Mouse (Mus musculus) midbrain, embryonic 10.5 days (tissue): ENCODE data around the gene Map2k2. TPM values are rescaled to one million over a fixed set of nuclear protein-coding genes. Genes with fewer than 3 reads are reported as not detected.

Experiments used
- microRNA-seq: library from miRNA; unstranded; fragments of <30 nt; microRNA quantifications from one replicate; pipeline ENCODE4, GENCODE M21; 2017
- polyA plus RNA-seq: library from polyadenylated mRNA; unstranded; fragments of >200 nt; fragmentation: Nextera tagmentation; extraction: Ambion mirVana; gene quantifications from 2 replicates; pipeline ENCODE4 v1.2.1, GENCODE M21; 2016

The Map2k2 gene
- polyA plus RNA-seq, 1 experiment from 2014 or later, result 215 TPM

Small RNA genes lying within 50 kb of the gene (microRNA-seq; reads per million reads assigned to microRNA genes)
- gene Mir5615-1 (not detected), gene Mir5615-2 (not detected)

Other genes starting within 250 kb of the Map2k2 start
- gene Tmprss9, start 234.1 kb upstream of the Map2k2 start, polyA plus RNA-seq, result 0.02 and 0.09 TPM in 2 replicates
- gene Timm13, start 204.9 kb upstream of the Map2k2 start, polyA plus RNA-seq, result 335 and 382 TPM in 2 replicates
- gene Lmnb2, start 187.7 kb upstream of the Map2k2 start, polyA plus RNA-seq, result 77.9 and 84.7 TPM in 2 replicates
- gene Gadd45b, start 175.8 kb upstream of the Map2k2 start, polyA plus RNA-seq, result 6.1 and 9.2 TPM in 2 replicates
- 6.0 and 8.4 TPM in 2 replicates for gene Gng7, start 91.0 kb upstream of the Map2k2 start, polyA plus RNA-seq
- gene Diras1, start 80.3 kb upstream of the Map2k2 start, polyA plus RNA-seq, result 3.0 and 6.4 TPM in 2 replicates
- 17.4 and 26.6 TPM in 2 replicates for gene Slc39a3, start 68.5 kb upstream of the Map2k2 start, polyA plus RNA-seq
- gene Sgta, start 45.7 kb upstream of the Map2k2 start, polyA plus RNA-seq, result 289 and 314 TPM in 2 replicates
- 87.1 and 107 TPM in 2 replicates for gene Thop1, start 35.9 kb upstream of the Map2k2 start, polyA plus RNA-seq
- gene Creb3l3, start 7.0 kb upstream of the Map2k2 start, polyA plus RNA-seq, result 0.35 and 0.60 TPM in 2 replicates
- 7.8 and 9.8 TPM in 2 replicates for gene Zbtb7a, start 29.3 kb downstream of the Map2k2 start, polyA plus RNA-seq
- gene Pias4, start 62.0 kb downstream of the Map2k2 start, polyA plus RNA-seq, result 61.4 and 68.5 TPM in 2 replicates
- 528 and 571 TPM in 2 replicates for gene Eef2, start 70.7 kb downstream of the Map2k2 start, polyA plus RNA-seq
- 52.7 and 53.3 TPM in 2 replicates for gene Dapk3, start 77.1 kb downstream of the Map2k2 start, polyA plus RNA-seq
- gene 4930442H23Rik, start 77.9 kb downstream of the Map2k2 start, polyA plus RNA-seq, result 0.09 TPM in 1 of 2 replicates, not detected in the other
- gene Nmrk2, start 96.1 kb downstream of the Map2k2 start, polyA plus RNA-seq, result not detected in 2 replicates
- 8.7 and 17.1 TPM in 2 replicates for gene Atcay, start 124.9 kb downstream of the Map2k2 start, polyA plus RNA-seq
- 3.5 and 6.3 TPM in 2 replicates for gene Zfr2, start 127.2 kb downstream of the Map2k2 start, polyA plus RNA-seq
- 3.7 and 4.2 TPM in 2 replicates for gene Matk, start 147.0 kb downstream of the Map2k2 start, polyA plus RNA-seq
- gene Mrpl54, start 161.0 kb downstream of the Map2k2 start, polyA plus RNA-seq, result 229 and 258 TPM in 2 replicates
- gene Apba3, start 161.0 kb downstream of the Map2k2 start, polyA plus RNA-seq, result 50.5 and 55.5 TPM in 2 replicates
- 6.5 and 6.9 TPM in 2 replicates for gene Tjp3, start 185.7 kb downstream of the Map2k2 start, polyA plus RNA-seq
- 55.0 and 60.8 TPM in 2 replicates for gene Pip5k1c, start 187.0 kb downstream of the Map2k2 start, polyA plus RNA-seq
- 53.5 and 53.6 TPM in 2 replicates for gene Cactin, start 215.2 kb downstream of the Map2k2 start, polyA plus RNA-seq
- gene Tbxa2r, start 222.8 kb downstream of the Map2k2 start, polyA plus RNA-seq, result 2.9 and 3.3 TPM in 2 replicates
- gene Gipc3, start 237.4 kb downstream of the Map2k2 start, polyA plus RNA-seq, result not detected in 2 replicates
- 102 and 115 TPM in 2 replicates for gene Hmg20b, start 244.6 kb downstream of the Map2k2 start, polyA plus RNA-seq